Mouse (Mus musculus) ES-Bruce4 (cell line): Measurements from ENCODE around the gene Nck1. TPM values are rescaled to one million over a fixed set of nuclear protein-coding genes. Genes with fewer than 3 reads are reported as not detected.

ENCODE experiments used
- H3K27ac ChIP-seq: 2 replicates; pipeline ENCODE4 v1.5.1; 2012; ENCODE audit warnings: low read length, inconsistent platforms; ENCODE audit not compliant: insufficient read depth
- H3K27me3 ChIP-seq: 2 replicates; pipeline ENCODE4 v1.6.1; 2012; ENCODE audit warnings: mild to moderate bottlenecking, low read length, inconsistent platforms; ENCODE audit not compliant: control insufficient read depth, poor library complexity, insufficient read depth, severe bottlenecking
- H3K36me3 ChIP-seq: 2 replicates; pipeline ENCODE4 v1.6.1; 2012; ENCODE audit warnings: inconsistent platforms, mild to moderate bottlenecking, low read length, moderate library complexity; ENCODE audit not compliant: control insufficient read depth, poor library complexity, insufficient read depth, severe bottlenecking
- H3K4me1 ChIP-seq: one replicate; pipeline ENCODE4 v1.8.1; 2011; ENCODE audit warnings: low read length; ENCODE audit not compliant: control insufficient read depth, insufficient read depth
- H3K4me3 ChIP-seq: 2 replicates; pipeline ENCODE4 v1.5.1; 2011; ENCODE audit warnings: low read depth, mild to moderate bottlenecking, low read length
- H3K9ac ChIP-seq: 2 replicates; pipeline ENCODE4 v1.6.1; 2012; ENCODE audit warnings: low read depth, mild to moderate bottlenecking, inconsistent platforms; ENCODE audit not compliant: poor library complexity, severe bottlenecking
- H3K9me3 ChIP-seq: replicated peaks from 2 replicates; pipeline ENCODE4 v1.6.1; 2012; ENCODE audit warnings: mild to moderate bottlenecking, low read length, inconsistent platforms; ENCODE audit not compliant: control insufficient read depth, poor library complexity, insufficient read depth, severe bottlenecking
- CTCF ChIP-seq: IDR thresholded peaks from one replicate; pipeline ENCODE4 v1.8.1; 2011; ENCODE audit warnings: low read depth, low read length
- EP300 ChIP-seq: IDR thresholded peaks from 2 replicates; pipeline ENCODE4 v1.6.1; 2011; ENCODE audit warnings: low read depth, low read length; ENCODE audit not compliant: insufficient read depth
- POLR2A ChIP-seq: IDR thresholded peaks from one replicate; pipeline ENCODE4 v1.8.1; 2011; ENCODE audit warnings: low read length; ENCODE audit not compliant: insufficient read depth
- polyA plus RNA-seq: library from polyadenylated mRNA; stranded (reverse); fragments of >200 nt; gene quantifications from 2 replicates; pipeline ENCODE4 v1.2.4, GENCODE M21; 2011; ENCODE audit warnings: low read depth; ENCODE audit not compliant: missing spikeins, insufficient read depth, insufficient read length

Gene Nck1
- polyA plus RNA-seq, 1 experiment, result 60.1 TPM

DNA sequence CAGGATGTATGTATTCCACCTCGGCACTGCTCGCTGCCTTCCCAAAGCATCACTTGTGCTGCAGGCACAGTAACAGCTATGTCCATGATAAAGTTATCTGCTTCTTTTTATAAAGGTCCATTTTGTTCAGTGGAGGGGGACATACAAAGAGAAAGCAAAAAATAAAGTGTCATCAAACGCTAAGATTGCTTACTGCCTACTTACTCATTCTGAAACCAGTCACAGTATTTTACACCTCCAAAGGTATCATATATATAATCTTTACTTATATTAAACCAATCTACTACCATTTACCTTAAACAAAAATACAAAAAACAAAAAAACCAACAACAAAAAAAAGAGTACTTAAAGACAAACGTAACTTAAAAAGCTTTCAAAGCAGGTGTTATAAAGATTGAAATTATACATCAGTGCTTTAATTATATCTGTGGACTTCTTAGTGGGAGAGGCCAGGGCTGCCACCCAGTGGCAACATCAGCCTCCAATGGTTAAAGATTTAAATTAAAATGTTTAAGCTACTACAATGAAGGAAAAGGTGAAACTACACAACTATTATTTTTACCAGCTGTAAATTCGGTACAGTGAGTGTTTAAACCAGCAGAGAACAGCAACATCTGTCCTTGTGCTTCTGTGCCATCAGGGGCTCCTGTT lies 52.2 kb downstream of the Nck1 start:
- H3K27me3 ChIP-seq, result no peaks in the 10 kb centered on the region
- H3K9me3 ChIP-seq, result no peaks in the 10 kb centered on the region
- no peak overlapping the region for H3K9ac ChIP-seq
- H3K36me3 ChIP-seq, result no peaks in the 10 kb centered on the region
- no peak overlapping the region for H3K27ac ChIP-seq
- TF ChIP-seq EP300 (no peak), POLR2A (no peak), CTCF (no peak)
- H3K4me3 ChIP-seq, result no peak overlapping the region
- no peaks in the 10 kb centered on the region for H3K4me1 ChIP-seq

DNA sequence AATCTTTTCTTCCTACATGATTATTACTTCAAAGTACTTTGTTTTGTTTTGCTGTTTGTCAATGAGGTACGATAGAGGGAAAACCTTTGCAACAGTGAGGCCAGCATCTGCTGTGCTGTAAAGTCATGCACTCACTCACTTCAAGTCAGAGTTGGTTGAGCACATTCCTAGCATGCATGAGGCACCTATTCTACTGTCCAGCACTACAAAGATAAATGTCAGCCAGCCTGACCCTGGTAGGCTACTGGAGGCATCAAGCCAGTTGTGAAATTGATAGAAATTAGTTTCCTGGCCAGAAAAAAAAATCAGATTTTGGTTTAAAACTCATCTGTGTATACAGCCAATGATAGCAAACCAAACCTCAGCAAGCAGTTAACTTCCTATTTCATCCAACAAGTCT lies 54.5 kb downstream of the Nck1 start:
- H3K9me3 ChIP-seq, result no peaks in the 10 kb centered on the region
- no peak overlapping the region for H3K4me3 ChIP-seq
- no peak overlapping the region for H3K9ac ChIP-seq
- no peaks in the 10 kb centered on the region for H3K27me3 ChIP-seq
- no peaks in the 10 kb centered on the region for H3K36me3 ChIP-seq
- no peaks in the 10 kb centered on the region for H3K4me1 ChIP-seq
- H3K27ac ChIP-seq, result no peak overlapping the region
- TF ChIP-seq EP300 (no peak), POLR2A (no peak), CTCF (no peak)

DNA sequence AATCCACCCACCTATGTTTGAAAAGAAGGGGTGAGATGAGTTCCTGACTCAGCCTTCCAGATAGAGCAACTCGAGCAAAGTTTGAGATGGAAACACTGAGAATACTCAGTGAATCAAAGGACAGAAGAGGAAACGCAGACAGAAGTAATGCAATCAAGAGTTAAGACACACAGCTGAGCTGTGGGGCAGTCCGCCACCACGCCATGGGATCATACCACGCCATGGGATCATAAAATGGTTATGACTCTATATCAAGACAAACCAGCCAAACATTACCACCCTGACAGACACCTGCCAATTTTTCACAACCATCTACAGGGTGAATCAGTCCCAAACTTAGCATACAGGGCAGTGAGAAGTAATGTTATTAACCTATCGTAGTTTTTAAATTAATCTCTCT lies 57.0 kb downstream of the Nck1 start:
- no peak for TF ChIP-seq EP300
- no peak for TF ChIP-seq CTCF
- TF ChIP-seq POLR2A, result no peak
- H3K9ac ChIP-seq, result no peak overlapping the region
- no peaks in the 10 kb centered on the region for H3K36me3 ChIP-seq
- no peak overlapping the region for H3K27ac ChIP-seq
- H3K4me3 ChIP-seq, result no peak overlapping the region
- H3K27me3 ChIP-seq, result no peaks in the 10 kb centered on the region
- H3K4me1 ChIP-seq, result no peaks in the 10 kb centered on the region
- no peaks in the 10 kb centered on the region for H3K9me3 ChIP-seq

DNA sequence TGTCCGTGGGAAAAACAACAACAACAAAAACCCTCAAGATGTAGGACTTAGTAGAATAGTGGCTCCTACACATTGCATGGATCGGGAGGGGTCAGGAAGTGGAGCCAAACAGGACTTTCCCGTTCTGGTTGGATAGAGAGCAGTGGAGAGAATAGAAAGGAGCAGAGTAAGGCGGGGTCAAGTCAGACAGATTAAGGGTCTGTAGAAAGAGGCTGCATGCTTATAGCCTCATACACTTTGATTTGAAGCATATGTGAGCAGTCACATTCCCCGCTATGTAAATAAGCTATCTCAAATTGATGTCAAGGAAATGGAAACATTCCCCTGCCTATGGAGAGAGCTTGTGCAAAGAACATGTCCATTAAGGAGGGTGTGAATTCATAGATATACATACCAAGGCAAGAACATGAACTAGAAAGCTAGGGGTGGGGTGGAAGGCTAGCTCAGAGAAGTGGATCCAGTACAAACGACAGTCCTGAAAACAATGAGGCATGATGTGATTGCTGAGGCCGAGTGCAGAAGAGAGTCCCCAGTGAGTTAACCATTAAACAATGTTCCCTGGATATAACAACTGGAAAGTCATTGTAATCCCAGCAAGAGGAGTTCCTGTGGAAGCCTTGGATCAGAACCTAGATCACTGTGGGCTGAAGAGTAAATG lies 57.7 kb downstream of the Nck1 start:
- Histone ChIP-seq H3K36me3 (no peaks in the 10 kb centered on the region), H3K4me1 (no peaks in the 10 kb centered on the region), H3K9ac (no peak overlapping the region), H3K4me3 (no peak overlapping the region), H3K27ac (no peak overlapping the region), H3K27me3 (no peaks in the 10 kb centered on the region), H3K9me3 (no peaks in the 10 kb centered on the region)
- TF ChIP-seq CTCF (no peak), EP300 (no peak), POLR2A (no peak)

DNA sequence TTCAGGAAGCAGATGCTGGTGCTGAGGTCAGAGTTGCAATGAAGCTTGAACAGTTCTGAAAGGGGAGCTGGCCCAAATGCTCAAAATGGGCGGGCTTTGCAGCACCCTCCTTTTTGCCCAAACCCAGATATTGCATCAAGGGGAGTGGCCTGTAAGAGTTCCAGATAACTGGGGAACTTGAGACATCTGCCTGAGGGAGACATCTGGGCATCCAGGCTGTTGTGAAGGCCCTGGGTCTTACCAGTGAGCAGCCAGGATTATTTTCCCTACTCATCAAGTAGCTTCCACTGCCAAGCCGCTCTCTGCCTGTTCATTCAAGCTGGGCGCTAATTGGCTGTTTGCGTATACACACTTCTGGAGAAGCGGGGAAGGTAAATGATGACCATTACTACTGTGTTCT lies 59.5 kb downstream of the Nck1 start, which contains the start of gene Il20rb:
TSS of gene Il20rb (minus strand) at position 358 of the 400 bp plus-strand sequence.
- H3K27me3 ChIP-seq, result no peaks in the 10 kb centered on the region
- H3K4me3 ChIP-seq, result no peak within 1 kb of the TSS
- H3K27ac ChIP-seq, result no peak within 1 kb of the TSS
- H3K9me3 ChIP-seq, result no peaks in the 10 kb centered on the region
- no peaks in the 10 kb centered on the region for H3K36me3 ChIP-seq
- H3K9ac ChIP-seq, result no peak within 1 kb of the TSS
- H3K4me1 ChIP-seq, result no peaks in the 10 kb centered on the region
- TF ChIP-seq POLR2A (no peak), EP300 (no peak), CTCF (no peak)

DNA sequence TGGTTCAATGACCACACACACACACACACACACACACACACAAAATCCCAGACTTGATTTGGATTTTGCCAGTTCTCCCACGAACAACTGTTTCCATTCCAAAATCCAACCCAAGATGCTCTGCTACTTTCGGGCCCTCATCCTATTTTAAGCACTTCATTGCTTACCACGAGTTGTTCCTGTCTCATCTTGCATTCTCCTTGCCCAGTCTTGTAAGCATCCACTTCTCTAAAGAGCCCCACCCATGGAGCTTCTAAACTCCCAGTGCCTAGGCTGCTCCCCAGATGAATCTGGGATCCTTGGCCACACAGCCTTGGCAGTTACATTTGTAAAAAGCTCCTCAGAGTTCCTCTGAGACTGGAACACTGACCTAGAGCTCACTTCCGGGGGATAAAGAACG lies 62.6 kb downstream of the Nck1 start:
- Histone ChIP-seq H3K36me3 (no peaks in the 10 kb centered on the region), H3K4me3 (no peak overlapping the region), H3K9ac (no peak overlapping the region), H3K27ac (no peak overlapping the region), H3K27me3 (no peaks in the 10 kb centered on the region), H3K4me1 (no peaks in the 10 kb centered on the region), H3K9me3 (no peaks in the 10 kb centered on the region)
- TF ChIP-seq POLR2A, result no peak
- TF ChIP-seq CTCF, result no peak
- TF ChIP-seq EP300, result no peak
